In the genomic region with DNA sequence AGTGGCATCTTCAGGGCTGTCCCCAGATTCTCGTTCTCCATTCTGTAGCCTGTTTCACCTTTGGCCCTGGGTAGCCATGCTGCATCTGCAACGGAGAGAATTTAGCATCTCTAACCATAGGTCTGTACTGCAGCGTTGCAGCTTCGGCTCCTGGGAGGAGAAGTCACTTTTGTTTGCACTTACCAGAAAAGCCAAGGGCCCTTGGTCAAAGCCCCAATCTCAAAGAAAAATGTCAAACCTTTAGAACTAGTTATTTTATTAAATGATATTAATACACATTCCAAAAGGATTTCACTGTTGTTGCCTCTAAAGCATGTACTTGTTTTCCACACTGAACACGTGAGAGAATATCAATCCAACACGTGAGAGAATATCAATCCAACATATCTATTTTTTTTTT, we compare ENCODE assay signal across 8 mouse cellular contexts. TPM values are rescaled to one million over a fixed set of nuclear protein-coding genes. Genes with fewer than 3 reads are reported as not detected.
DNase-seq lines count a peak whose midpoint lies in the region; ATAC-seq lines count a peak whose summit lies in the region.

A gene (minus strand): TSS at position 101 of the 400 bp plus-strand sequence.

- no peak within 1 kb of the TSS for H3K4me2 ChIP-seq in kidney, embryonic 15.5 days
- H3K4me2 ChIP-seq in intestine, embryonic 15.5 days (replicated peaks): no peak within 1 kb of the TSS

- WGBS in kidney, embryonic 15.5 days: 88% methylated on average over 6 of the region's 6 CpGs
- 81% methylated on average over 6 of the region's 6 CpGs for WGBS in intestine, embryonic 15.5 days

- no peak for ATAC-seq in kidney, embryonic 15.5 days (replicated peaks; ENCODE audit: low FRiP score)
- no peak for ATAC-seq in intestine, embryonic 15.5 days
- no peak for ATAC-seq in megakaryocyte progenitor cell, adult 5-6 weeks (replicated peaks; ENCODE audit: poor library complexity)
- no peak for ATAC-seq in frontal cortex, adult (ENCODE audit: low TSS enrichment)

- H3K27me3 ChIP-seq in kidney, embryonic 15.5 days: no peaks in the 10 kb centered on the region
- no peaks in the 10 kb centered on the region for H3K27me3 ChIP-seq in intestine, embryonic 15.5 days (replicated peaks)

- H3K4me1 ChIP-seq in kidney, embryonic 15.5 days: peaks cover 4% of the 10 kb centered on the region; the same call in 1 of the 2 replicates
- no peaks in the 10 kb centered on the region for H3K4me1 ChIP-seq in intestine, embryonic 15.5 days (replicated peaks)

- peaks cover 22% of the 10 kb centered on the region for H3K36me3 ChIP-seq in kidney, embryonic 15.5 days
- peaks cover 14% of the 10 kb centered on the region for H3K36me3 ChIP-seq in intestine, embryonic 15.5 days

- H3K9me3 ChIP-seq in kidney, embryonic 15.5 days (replicated peaks): no peaks in the 10 kb centered on the region
- H3K9me3 ChIP-seq in intestine, embryonic 15.5 days: no peaks in the 10 kb centered on the region

- H3K9ac ChIP-seq in kidney, embryonic 15.5 days: no peak within 1 kb of the TSS
- no peak within 1 kb of the TSS for H3K9ac ChIP-seq in intestine, embryonic 15.5 days

- DNase-seq in kidney, adult 11 months: no peak
- no peak for DNase-seq in adrenal gland, postnatal 36 days
- no peak for DNase-seq in gastrocnemius, postnatal 4 days (ENCODE audit: low spot score in 2 of 2)
- DNase-seq in ovary, postnatal 10 days (ENCODE audit: low spot score): no peak

- H3K4me3 ChIP-seq in kidney, embryonic 15.5 days (replicated peaks): no peak within 1 kb of the TSS
- no peak within 1 kb of the TSS for H3K4me3 ChIP-seq in intestine, embryonic 15.5 days (replicated peaks)

- H3K27ac ChIP-seq in kidney, embryonic 15.5 days: no peak within 1 kb of the TSS
- no peak within 1 kb of the TSS for H3K27ac ChIP-seq in intestine, embryonic 15.5 days

RNA-seq across cellular contexts. Expression of the gene that starts here (rescaled TPM):
- 47.3 and 58.4 TPM in 2 replicates for polyA plus RNA-seq in kidney, embryonic 15.5 days (2015; fragmentation: Nextera tagmentation; extraction: Ambion mirVana)
- 10 to 100 TPM; 49.3 to 54.1 TPM for total RNA-seq in adrenal gland, postnatal 36 days (2021)
- 10 to 100 TPM; 22.4 to 23.9 TPM for total RNA-seq in gastrocnemius, postnatal 4 days (2021)
- 54.4 and 54.5 TPM in 2 replicates for polyA plus RNA-seq in intestine, embryonic 15.5 days (2015; fragmentation: Nextera tagmentation; extraction: Ambion mirVana)
- 27.8 and 29.9 TPM in 2 replicates for total RNA-seq in megakaryocyte progenitor cell, adult 5-6 weeks (2015)
- 47.3 and 52.2 TPM in 2 replicates for total RNA-seq in megakaryocyte progenitor cell, adult 5-6 weeks (2017)
